Mouse (Mus musculus) ES-E14 (cell line): ENCODE results near the gene Gbx2. TPM values are rescaled to one million over a fixed set of nuclear protein-coding genes. Genes with fewer than 3 reads are reported as not detected.

ENCODE experiments used
- DNase-seq: peaks from one replicate; pipeline ENCODE4 v3.0.0-alpha.2; 2013; ENCODE audit warnings: low read depth, low spot score
- H3K27ac ChIP-seq: 2 replicates; pipeline ENCODE4 v1.5.1; 2012; ENCODE audit warnings: low read depth, mild to moderate bottlenecking, low read length, moderate library complexity, mixed read lengths; ENCODE audit not compliant: poor library complexity, insufficient read depth, severe bottlenecking
- H3K36me3 ChIP-seq: 2 replicates; pipeline ENCODE4 v1.6.1; 2012; ENCODE audit warnings: mild to moderate bottlenecking, low read length, moderate library complexity, mixed read lengths; ENCODE audit not compliant: control insufficient read depth, poor library complexity, insufficient read depth, severe bottlenecking
- H3K4me1 ChIP-seq, 2 experiments: fragments of 150-350 bp in 1 of 2; sonication (generic) in 1 of 2; 2 replicates each; pipeline ENCODE4 v1.6.1; 2012; ENCODE audit warnings: low read length in 2 of 2, mild to moderate bottlenecking in 1 of 2, mixed read lengths in 1 of 2; ENCODE audit not compliant: control insufficient read depth in 2 of 2, insufficient read depth in 2 of 2, poor library complexity in 1 of 2
- H3K4me3 ChIP-seq, 2 experiments: fragments of 150-350 bp in 1 of 2; sonication (generic) in 1 of 2; 2 replicates each; pipeline ENCODE4 v1.5.1; 2012; ENCODE audit warnings: low read length in 2 of 2, low read depth in 1 of 2, mild to moderate bottlenecking in 1 of 2, mixed read lengths in 1 of 2; ENCODE audit not compliant: insufficient read depth in 1 of 2, poor library complexity in 1 of 2, severe bottlenecking in 1 of 2
- H3K9ac ChIP-seq: 2 replicates; pipeline ENCODE4 v1.6.1; 2012; ENCODE audit warnings: low read depth, mild to moderate bottlenecking, low read length, mixed read lengths; ENCODE audit not compliant: poor library complexity, insufficient read depth, severe bottlenecking
- H3K9me3 ChIP-seq: fragments of 150-350 bp; sonication (generic); 2 replicates; pipeline ENCODE4 v1.6.1; 2012; ENCODE audit warnings: low read depth, mild to moderate bottlenecking, low read length; ENCODE audit not compliant: control insufficient read depth, insufficient read depth
- CHD2 ChIP-seq: IDR thresholded peaks from 2 replicates; pipeline ENCODE4 v1.6.1; 2014; ENCODE audit warnings: mild to moderate bottlenecking, low read depth, low read length, inconsistent platforms
- HCFC1 ChIP-seq: IDR thresholded peaks from 2 replicates; pipeline ENCODE4 v1.6.1; 2012; ENCODE audit warnings: low read length, inconsistent platforms, borderline replicate concordance; ENCODE audit not compliant: insufficient read depth
- MAFK ChIP-seq: IDR thresholded peaks from 2 replicates; pipeline ENCODE4 v1.6.1; 2014; ENCODE audit warnings: mild to moderate bottlenecking, low read depth, low read length, inconsistent platforms; ENCODE audit not compliant: insufficient read depth
- ZC3H11A ChIP-seq: IDR thresholded peaks from 2 replicates; pipeline ENCODE4 v1.6.1; 2012; ENCODE audit warnings: low read depth, mild to moderate bottlenecking, inconsistent platforms, low read length, borderline replicate concordance
- ZNF384 ChIP-seq: IDR thresholded peaks from 2 replicates; pipeline ENCODE4 v1.6.1; 2012; ENCODE audit warnings: low read depth, low read length, inconsistent platforms
- in situ Hi-C, 2 experiments: fragments of 600-800 bp; cut with MboI; formaldehyde crosslinking; loops; one replicate each; pipeline ENCODE4 v1.15.1; 2025; ENCODE audit warnings: low sequenced_read_pairs in 2 of 2, inconsistent platforms in 1 of 2; ENCODE audit not compliant: unreplicated experiment in 2 of 2
- total RNA-seq: library from RNA; depleted of rRNA; stranded (reverse); fragments of 300-350 nt; gene quantifications from 2 replicates; pipeline ENCODE4 v1.2.3, GENCODE M21; 2012

Gbx2 gene
- total RNA-seq, 1 experiment, result 27.9 TPM

DNA sequence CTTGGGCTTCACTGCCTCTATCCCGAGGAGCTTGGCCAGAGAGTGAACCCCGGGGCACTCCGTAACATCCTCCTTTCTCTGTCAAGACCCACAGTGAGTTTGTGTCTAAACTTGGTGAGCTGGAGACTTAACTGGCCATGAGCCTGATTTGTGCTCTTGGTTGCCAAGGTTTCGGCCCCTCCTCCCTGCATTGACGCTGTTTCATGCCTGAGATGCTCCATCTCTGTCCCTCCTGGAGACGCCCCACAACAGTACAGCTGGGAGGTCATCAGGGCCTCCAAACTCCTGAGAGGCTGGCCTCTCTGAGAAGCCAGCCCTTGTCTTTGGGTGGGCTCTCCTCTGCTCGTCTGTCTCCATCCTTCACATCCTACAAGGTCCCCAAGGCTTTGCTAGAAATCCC, 38.7 kb downstream of the Gbx2 start:
- no peak overlapping the region for H3K27ac ChIP-seq
- no peaks in the 10 kb centered on the region for H3K9me3 ChIP-seq
- H3K4me1 ChIP-seq, result peaks cover 0 to 17% of the 10 kb centered on the region in 2 experiments; a peak in 2 of 4 replicates
- DNase-seq, result no peak
- no peak for TF ChIP-seq ZC3H11A
- no peak for TF ChIP-seq HCFC1
- TF ChIP-seq CHD2, result no peak
- TF ChIP-seq MAFK, result no peak
- TF ChIP-seq ZNF384, result no peak
- in situ Hi-C loops, result no loop called here
- H3K9ac ChIP-seq, result no peak overlapping the region
- no peak overlapping the region for H3K4me3 ChIP-seq
- H3K36me3 ChIP-seq, result peaks cover 8% of the 10 kb centered on the region; the same call in 1 of the 2 replicates

DNA sequence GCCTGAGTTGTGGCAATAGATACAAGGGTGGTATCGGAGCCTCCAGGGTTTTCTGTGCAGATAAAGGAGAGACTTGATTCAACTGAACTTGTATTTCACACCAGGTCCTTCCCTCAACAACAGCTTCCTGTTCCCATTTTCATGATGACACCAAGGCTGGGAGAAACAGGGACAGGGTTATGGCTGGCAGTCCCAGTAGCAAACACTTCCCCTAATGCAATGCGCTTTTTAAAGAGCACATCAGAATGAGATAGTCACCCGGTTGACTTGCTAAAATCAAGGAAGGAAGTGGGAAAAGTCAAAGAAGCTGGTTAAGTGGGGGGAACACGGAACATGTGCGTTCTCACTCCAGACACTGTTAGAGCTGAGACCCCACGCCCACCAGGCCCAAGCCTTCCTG, 39.6 kb downstream of the Gbx2 start:
- peaks cover 8% of the 10 kb centered on the region; the same call in 1 of the 2 replicates for H3K36me3 ChIP-seq
- in situ Hi-C loops, result no loop called here
- H3K9me3 ChIP-seq, result no peaks in the 10 kb centered on the region
- TF ChIP-seq MAFK (no peak), ZC3H11A (no peak), HCFC1 (no peak), CHD2 (no peak), ZNF384 (no peak)
- no peak overlapping the region for H3K9ac ChIP-seq
- H3K27ac ChIP-seq, result no peak overlapping the region
- peaks cover 0 to 17% of the 10 kb centered on the region in 2 experiments; a peak in 2 of 4 replicates for H3K4me1 ChIP-seq
- H3K4me3 ChIP-seq, result no peak overlapping the region
- no peak for DNase-seq

DNA sequence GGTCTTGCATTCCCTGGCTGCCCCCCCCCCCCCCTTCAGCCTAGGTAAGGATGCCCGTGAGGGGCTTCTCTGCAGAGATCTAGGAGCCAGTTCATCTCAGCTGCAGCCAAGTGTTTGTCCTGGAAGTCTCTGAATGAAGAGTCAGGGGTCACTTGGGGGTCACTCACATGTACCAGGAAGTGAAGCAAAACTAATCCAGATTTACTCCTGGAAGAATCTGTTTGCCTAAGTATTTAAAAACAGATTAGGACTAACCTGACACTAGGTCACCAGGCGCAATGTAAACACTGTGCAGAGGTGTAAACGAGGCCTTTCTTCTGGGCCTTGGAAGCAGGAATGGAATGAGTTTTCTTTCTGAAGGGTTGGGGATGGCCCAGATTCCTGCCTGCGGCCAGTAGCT, 45.3 kb downstream of the Gbx2 start:
- Histone ChIP-seq H3K9me3 (no peaks in the 10 kb centered on the region), H3K9ac (no peak overlapping the region), H3K4me3 (no peak overlapping the region), H3K4me1 (peaks cover 0 to 14% of the 10 kb centered on the region in 2 experiments; a peak in 2 of 4 replicates), H3K27ac (no peak overlapping the region), H3K36me3 (peaks cover 8% of the 10 kb centered on the region; the same call in 1 of the 2 replicates)
- DNase-seq, result no peak
- in situ Hi-C loops, result no loop called here
- no peak for TF ChIP-seq CHD2
- TF ChIP-seq ZC3H11A, result no peak
- TF ChIP-seq ZNF384, result no peak
- no peak for TF ChIP-seq HCFC1
- TF ChIP-seq MAFK, result no peak

DNA sequence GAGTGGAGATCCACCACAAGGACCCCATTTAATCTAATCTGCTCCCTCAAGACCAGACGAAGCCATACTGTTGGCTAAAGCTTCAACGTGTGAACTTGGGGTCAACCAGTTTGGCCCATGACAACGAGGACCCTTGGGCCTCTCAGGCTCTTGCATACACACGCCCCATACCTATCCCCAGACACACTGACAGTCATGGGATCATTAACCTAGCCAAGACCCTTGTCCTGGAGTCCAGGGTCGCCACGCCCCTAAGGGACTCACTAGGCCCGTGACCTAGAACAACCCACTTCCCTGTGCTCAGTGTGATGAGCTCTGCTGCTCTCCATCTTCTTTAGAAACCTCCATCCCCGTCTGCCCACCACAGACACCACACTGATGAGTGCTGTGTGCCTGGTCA, 46.6 kb downstream of the Gbx2 start:
- H3K4me3 ChIP-seq, result no peak overlapping the region
- no peak for DNase-seq
- no peak overlapping the region for H3K27ac ChIP-seq
- H3K4me1 ChIP-seq, result peaks cover 0 to 23% of the 10 kb centered on the region in 2 experiments; a peak in 2 of 4 replicates
- no peaks in the 10 kb centered on the region for H3K9me3 ChIP-seq
- TF ChIP-seq ZNF384 (no peak), ZC3H11A (no peak), HCFC1 (no peak), CHD2 (no peak), MAFK (no peak)
- H3K9ac ChIP-seq, result no peak overlapping the region
- in situ Hi-C loops, result no loop called here
- peaks cover 7% of the 10 kb centered on the region; the same call in 1 of the 2 replicates for H3K36me3 ChIP-seq
